Mouse (Mus musculus): Measurements from ENCODE around the gene Ist1.

GRCm38 (mm10) chr8:109647331-109647730 lies 45.7 kb downstream of the Ist1 start:
- TF ChIP-seq CTCF (IDR thresholded peaks at IDR 0.05; ENCODE audit: low read depth) (no peak), EP300 (optimal IDR thresholded peaks at IDR 0.05) (no peak)
